Mouse (Mus musculus): ENCODE data around the gene Tomm40. TPM values are rescaled to one million over a fixed set of nuclear protein-coding genes. Genes with fewer than 3 reads are reported as not detected.
A peak's percentile ranks its signal among the peaks of the same experiment; 100 is the strongest.

Tomm40 gene
- polyA plus RNA-seq, 1 experiment from 2014 or later, result 174 TPM

GRCm38 (mm10) chr7:19677872-19678271, 37.4 kb downstream of the Tomm40 start, which contains the start of gene Apoc2:
TSS of gene Apoc2 (minus strand) at chr7:19677941.
- no peak within 1 kb of the TSS for H3K4me3 ChIP-seq (ENCODE audit: low read depth, low read length)
- H3K27ac ChIP-seq (ENCODE audit: low read depth), result no peak within 1 kb of the TSS

DNA sequence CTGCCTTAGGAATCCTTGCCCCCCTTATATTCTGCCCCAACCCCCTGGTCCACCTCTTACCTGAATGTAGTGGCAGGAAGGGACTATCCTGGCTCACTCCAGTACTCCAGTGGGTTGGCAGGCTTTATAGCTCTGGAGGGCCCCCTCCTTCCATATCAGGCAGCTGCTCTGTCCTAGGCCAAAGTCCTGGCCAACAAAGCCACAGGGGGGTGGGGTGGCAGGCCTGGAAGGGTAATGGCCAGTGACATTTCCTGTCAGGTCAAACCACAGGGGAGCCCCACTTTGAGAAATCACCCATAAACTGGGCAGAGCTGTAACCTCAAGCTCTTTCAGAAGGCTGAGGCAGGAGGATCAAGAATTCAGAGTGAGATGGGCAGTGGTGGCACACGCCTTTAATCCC, 38.6 kb downstream of the Tomm40 start:
- WGBS, result 56% methylated on average over 1 of the region's 1 CpGs
- Histone ChIP-seq H3K4me2 (ENCODE audit: low read length) (no peak overlapping the region), H3K9ac (ENCODE audit: low read length) (no peak overlapping the region), H3K27me3 (replicated peaks; ENCODE audit: control insufficient read depth, insufficient read depth, low read length) (no peaks in the 10 kb centered on the region), H3K4me1 (replicated peaks; ENCODE audit: control insufficient read depth, insufficient read depth, low read length) (no peaks in the 10 kb centered on the region), H3K27ac (ENCODE audit: low read depth) (no peak overlapping the region), H3K4me3 (ENCODE audit: low read depth, low read length) (no peak overlapping the region), H3K9me3 (ENCODE audit: control insufficient read depth, low read length) (no peaks in the 10 kb centered on the region), H3K36me3 (ENCODE audit: control insufficient read depth, insufficient read depth, low read length) (no peaks in the 10 kb centered on the region)
- ATAC-seq (replicated peaks; ENCODE audit: low FRiP score, low TSS enrichment, low read depth), result 0 out of 2 replicates have a peak, but pooled peaks have one; percentile 28
- DNase-seq (ENCODE audit: low spot score), result no peak

More at GRCm38 (mm10) chr7:19677872-19678271, 37.4 kb downstream of the Tomm40 start, which contains the start of gene Apoc2:
- DNase-seq (ENCODE audit: low spot score) (no peak), ATAC-seq (replicated peaks; ENCODE audit: low FRiP score, low TSS enrichment, low read depth) (no peak; the same call in 1 of the 2 replicates)
- Histone ChIP-seq H3K4me2 (ENCODE audit: low read length) (no peak within 1 kb of the TSS), H3K36me3 (ENCODE audit: control insufficient read depth, insufficient read depth, low read length) (no peaks in the 10 kb centered on the region), H3K9ac (ENCODE audit: low read length) (no peak within 1 kb of the TSS), H3K27me3 (replicated peaks; ENCODE audit: control insufficient read depth, insufficient read depth, low read length) (no peaks in the 10 kb centered on the region), H3K9me3 (ENCODE audit: control insufficient read depth, low read length) (no peaks in the 10 kb centered on the region), H3K4me1 (replicated peaks; ENCODE audit: control insufficient read depth, insufficient read depth, low read length) (no peaks in the 10 kb centered on the region)
- 64% methylated on average over 8 of the region's 8 CpGs for WGBS

GRCm38 (mm10) chr7:19675824-19676223, 39.4 kb downstream of the Tomm40 start:
- DNase-seq (ENCODE audit: low spot score) (no peak), ATAC-seq (replicated peaks; ENCODE audit: low FRiP score, low TSS enrichment, low read depth) (no peak)
- H3K9me3 ChIP-seq (ENCODE audit: control insufficient read depth, low read length), result no peaks in the 10 kb centered on the region
- no peak overlapping the region for H3K27ac ChIP-seq (ENCODE audit: low read depth)
- 83% methylated on average over 10 of the region's 10 CpGs for WGBS
- H3K4me1 ChIP-seq (replicated peaks; ENCODE audit: control insufficient read depth, insufficient read depth, low read length), result no peaks in the 10 kb centered on the region
- no peaks in the 10 kb centered on the region for H3K27me3 ChIP-seq (replicated peaks; ENCODE audit: control insufficient read depth, insufficient read depth, low read length)
- no peak overlapping the region for H3K9ac ChIP-seq (ENCODE audit: low read length)
- H3K4me3 ChIP-seq (ENCODE audit: low read depth, low read length), result no peak overlapping the region
- no peaks in the 10 kb centered on the region for H3K36me3 ChIP-seq (ENCODE audit: control insufficient read depth, insufficient read depth, low read length)
- H3K4me2 ChIP-seq (ENCODE audit: low read length), result no peak overlapping the region

DNA sequence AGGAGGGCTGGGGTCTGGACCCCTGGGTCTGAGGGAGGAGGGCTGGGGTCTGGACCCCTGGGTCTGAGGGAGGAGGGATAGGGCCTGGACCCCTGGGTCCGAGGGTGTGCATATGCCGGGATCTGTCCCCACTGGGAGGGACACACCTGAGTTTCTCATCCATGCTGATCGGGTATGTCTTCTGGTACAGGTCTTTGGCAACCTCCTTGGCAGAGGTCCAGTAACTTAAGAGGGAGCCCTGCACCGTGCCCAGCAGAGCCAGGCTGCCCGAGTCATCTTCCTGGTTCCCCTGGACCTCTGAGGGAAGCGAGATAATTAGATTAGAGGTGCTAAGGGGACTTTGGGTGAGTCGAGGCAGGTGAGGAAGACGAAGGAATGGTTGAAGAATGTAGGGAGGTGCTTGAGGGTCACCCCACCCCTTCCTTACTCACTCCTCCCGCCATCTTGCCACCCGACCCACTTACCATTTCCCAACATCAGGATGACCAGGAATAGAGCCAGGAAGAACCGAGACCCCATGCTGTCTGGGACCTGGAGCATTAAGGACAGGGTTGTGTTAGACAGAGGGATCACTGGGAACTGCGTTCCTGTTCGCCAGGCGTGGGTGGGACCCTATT, 42.0 kb downstream of the Tomm40 start:
- Histone ChIP-seq H3K4me1 (replicated peaks; ENCODE audit: control insufficient read depth, insufficient read depth, low read length) (no peaks in the 10 kb centered on the region; the same call in 1 of the 2 replicates), H3K9ac (ENCODE audit: low read length) (no peak overlapping the region), H3K4me2 (ENCODE audit: low read length) (no peak overlapping the region), H3K9me3 (ENCODE audit: control insufficient read depth, low read length) (no peaks in the 10 kb centered on the region), H3K27ac (ENCODE audit: low read depth) (no peak overlapping the region), H3K4me3 (ENCODE audit: low read depth, low read length) (no peak overlapping the region), H3K27me3 (replicated peaks; ENCODE audit: control insufficient read depth, insufficient read depth, low read length) (no peaks in the 10 kb centered on the region), H3K36me3 (ENCODE audit: control insufficient read depth, insufficient read depth, low read length) (no peaks in the 10 kb centered on the region)
- 66% methylated on average over 14 of the region's 14 CpGs for WGBS
- DNase-seq (ENCODE audit: low spot score) (no peak), ATAC-seq (replicated peaks; ENCODE audit: low FRiP score, low TSS enrichment, low read depth) (no peak)

- Histone ChIP-seq H3K9me3 (ENCODE audit: control insufficient read depth, low read length) (no peaks in the 10 kb centered on the region), H3K27me3 (replicated peaks; ENCODE audit: control insufficient read depth, insufficient read depth, low read length) (no peaks in the 10 kb centered on the region), H3K27ac (ENCODE audit: low read depth) (no peak overlapping the region), H3K9ac (ENCODE audit: low read length) (no peak overlapping the region), H3K36me3 (ENCODE audit: control insufficient read depth, insufficient read depth, low read length) (no peaks in the 10 kb centered on the region), H3K4me1 (replicated peaks; ENCODE audit: control insufficient read depth, insufficient read depth, low read length) (no peaks in the 10 kb centered on the region; the same call in 1 of the 2 replicates), H3K4me2 (ENCODE audit: low read length) (no peak overlapping the region), H3K4me3 (ENCODE audit: low read depth, low read length) (no peak overlapping the region)
- WGBS, result 72% methylated on average over 10 of the region's 10 CpGs
- ATAC-seq (replicated peaks; ENCODE audit: low FRiP score, low TSS enrichment, low read depth) (no peak), DNase-seq (ENCODE audit: low spot score) (no peak)
These were observed 43.7 kb downstream of the Tomm40 start for GRCm38 (mm10) chr7:19671511-19671910.

DNA sequence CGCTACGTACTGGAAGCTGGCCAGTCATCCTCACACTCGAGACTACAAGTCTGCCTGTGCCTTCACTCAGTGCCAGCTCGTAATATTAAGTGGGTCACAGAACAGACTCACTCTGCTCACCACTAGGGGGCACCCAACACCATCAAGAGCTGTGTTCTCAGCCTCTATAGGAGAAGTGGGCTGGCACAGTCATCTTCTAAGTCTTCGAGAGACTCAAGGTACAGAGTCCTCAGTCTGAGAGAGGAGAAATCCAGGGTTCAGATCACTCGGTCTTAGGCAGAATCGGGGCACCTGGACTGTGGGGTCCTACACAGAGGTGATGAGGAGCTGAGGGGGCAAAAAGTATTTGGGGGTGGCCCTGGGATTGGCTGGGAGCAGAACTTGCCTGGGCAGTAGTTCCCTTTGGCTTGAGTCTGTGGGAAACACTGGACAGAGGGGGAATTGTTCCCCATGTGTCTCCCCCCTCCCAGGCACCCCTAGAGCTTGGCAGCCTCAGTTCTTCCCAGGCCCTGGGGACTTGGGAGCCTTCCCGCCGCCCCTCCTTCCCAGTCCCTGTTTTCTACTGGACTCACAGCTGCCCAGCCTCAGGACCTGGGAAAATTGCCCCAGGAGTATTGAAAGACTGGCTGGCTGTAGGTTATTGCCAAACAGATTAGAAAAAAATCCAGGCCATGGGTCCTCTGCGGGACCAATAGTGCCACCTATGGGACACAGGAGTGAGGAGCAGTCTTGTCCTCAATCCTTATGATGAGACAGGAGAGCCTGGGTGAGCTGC, 46.1 kb downstream of the Tomm40 start:
- H3K9ac ChIP-seq (ENCODE audit: low read length), result 0 out of 2 replicates have a peak overlapping the region, but pooled peaks have one; percentile 22

GRCm38 (mm10) chr7:19667434-19667833, 47.8 kb downstream of the Tomm40 start:
- no peak overlapping the region for H3K27ac ChIP-seq (ENCODE audit: low read depth)
- H3K36me3 ChIP-seq (ENCODE audit: control insufficient read depth, insufficient read depth, low read length), result peaks cover 2% of the 10 kb centered on the region; the same call in 1 of the 2 replicates
- 87% methylated on average over 2 of the region's 2 CpGs for WGBS

More for the DNA sequence above, 46.1 kb downstream of the Tomm40 start:
- WGBS, result 7% methylated on average over 10 of the region's 10 CpGs
- no peak overlapping the region for H3K4me3 ChIP-seq (ENCODE audit: low read depth, low read length)
- no peaks in the 10 kb centered on the region for H3K9me3 ChIP-seq (ENCODE audit: control insufficient read depth, low read length)
- no peaks in the 10 kb centered on the region for H3K27me3 ChIP-seq (replicated peaks; ENCODE audit: control insufficient read depth, insufficient read depth, low read length)
- H3K36me3 ChIP-seq (ENCODE audit: control insufficient read depth, insufficient read depth, low read length), result no peaks in the 10 kb centered on the region
- peak overlapping the region; percentile 35 for H3K4me2 ChIP-seq (ENCODE audit: low read length)
- H3K27ac ChIP-seq (ENCODE audit: low read depth), result no peak overlapping the region; the same call in 1 of the 2 replicates
- DNase-seq (ENCODE audit: low spot score), result peak; percentile 89
- H3K4me1 ChIP-seq (replicated peaks; ENCODE audit: control insufficient read depth, insufficient read depth, low read length), result peaks cover 6% of the 10 kb centered on the region
- ATAC-seq (replicated peaks; ENCODE audit: low FRiP score, low TSS enrichment, low read depth), result peak; percentile 69

GRCm38 (mm10) chr7:19666750-19667149, 48.5 kb downstream of the Tomm40 start:
- no peak overlapping the region for H3K9ac ChIP-seq (ENCODE audit: low read length)
- no peak overlapping the region for H3K4me3 ChIP-seq (ENCODE audit: low read depth, low read length)
- ATAC-seq (replicated peaks; ENCODE audit: low FRiP score, low TSS enrichment, low read depth) (no peak), DNase-seq (ENCODE audit: low spot score) (no peak)
- no peaks in the 10 kb centered on the region for H3K27me3 ChIP-seq (replicated peaks; ENCODE audit: control insufficient read depth, insufficient read depth, low read length)
- no peaks in the 10 kb centered on the region for H3K9me3 ChIP-seq (ENCODE audit: control insufficient read depth, low read length)
- WGBS, result 64% methylated on average over 3 of the region's 3 CpGs
- peaks cover 8% of the 10 kb centered on the region; the same call in 1 of the 2 replicates for H3K36me3 ChIP-seq (ENCODE audit: control insufficient read depth, insufficient read depth, low read length)
- peaks cover 13% of the 10 kb centered on the region for H3K4me1 ChIP-seq (replicated peaks; ENCODE audit: control insufficient read depth, insufficient read depth, low read length)
- H3K27ac ChIP-seq (ENCODE audit: low read depth), result no peak overlapping the region
- H3K4me2 ChIP-seq (ENCODE audit: low read length), result no peak overlapping the region

More at GRCm38 (mm10) chr7:19667434-19667833, 47.8 kb downstream of the Tomm40 start:
- DNase-seq (ENCODE audit: low spot score) (no peak), ATAC-seq (replicated peaks; ENCODE audit: low FRiP score, low TSS enrichment, low read depth) (no peak)
- Histone ChIP-seq H3K4me1 (replicated peaks; ENCODE audit: control insufficient read depth, insufficient read depth, low read length) (peaks cover 13% of the 10 kb centered on the region), H3K4me3 (ENCODE audit: low read depth, low read length) (no peak overlapping the region), H3K9me3 (ENCODE audit: control insufficient read depth, low read length) (no peaks in the 10 kb centered on the region), H3K27me3 (replicated peaks; ENCODE audit: control insufficient read depth, insufficient read depth, low read length) (no peaks in the 10 kb centered on the region), H3K9ac (ENCODE audit: low read length) (no peak overlapping the region), H3K4me2 (ENCODE audit: low read length) (no peak overlapping the region)
